Mouse (Mus musculus) spleen, adult 2 months (tissue): ENCODE results near the gene Ttll8.

ENCODE experiments used
- CTCF ChIP-seq: fragments of 200-500 bp; IDR thresholded peaks from 2 replicates; pipeline ENCODE4 v1.5.1; 2011; ENCODE audit warnings: mild to moderate bottlenecking, inconsistent platforms; ENCODE audit not compliant: insufficient read depth, insufficient read length, insufficient replicate concordance; ENCODE audit errors: extremely low read depth
- POLR2A ChIP-seq: fragments of 200-500 bp; IDR thresholded peaks from 2 replicates; pipeline ENCODE4 v1.6.1; 2011; ENCODE audit warnings: low read depth, low read length, inconsistent platforms

DNA sequence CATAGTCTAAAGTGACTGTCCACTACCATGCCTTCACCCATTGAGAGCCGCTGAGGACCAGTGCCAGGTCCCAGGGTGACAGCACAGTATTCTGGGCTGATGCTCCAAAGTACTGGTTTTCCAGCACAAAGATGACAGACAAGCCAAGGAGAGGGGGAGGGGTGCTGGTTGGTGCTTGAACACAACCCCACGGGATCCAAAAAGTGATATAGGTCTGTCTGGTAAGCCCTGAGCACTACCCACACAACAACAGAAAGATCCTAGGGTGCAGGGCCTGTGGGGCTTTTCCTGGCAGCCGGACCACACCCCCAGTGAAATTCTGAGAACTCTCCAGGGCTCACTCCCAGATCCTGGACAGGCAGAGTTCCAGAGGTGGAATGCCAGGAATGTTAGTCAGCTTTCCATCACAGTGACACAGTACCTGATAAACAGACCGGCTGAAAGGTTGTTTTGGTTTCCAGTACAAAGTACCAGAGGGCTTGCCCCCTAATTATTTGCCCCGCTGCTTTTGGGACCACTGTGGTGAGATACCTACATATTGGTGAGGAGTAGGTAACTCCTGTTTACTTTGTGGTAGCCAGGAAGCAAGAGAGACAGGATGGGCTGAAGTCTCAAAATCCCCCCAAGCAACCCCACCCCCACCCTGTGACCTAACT, 86.7 kb downstream of the Ttll8 start:
- no peak for TF ChIP-seq CTCF
- TF ChIP-seq POLR2A = no peak
